Mouse (Mus musculus) embryonic fibroblast, embryonic 13.5 days (primary cell): ENCODE data around the gene Cdhr2.

Experiments
- CTCF ChIP-seq: IDR thresholded peaks from 2 replicates; pipeline ENCODE4 v1.5.1; 2011; ENCODE audit warnings: mild to moderate bottlenecking, control low read depth, low read length, moderate library complexity, borderline replicate concordance; ENCODE audit not compliant: insufficient read depth
- POLR2A ChIP-seq: IDR thresholded peaks from 2 replicates; pipeline ENCODE4 v1.6.1; 2011; ENCODE audit warnings: low read depth, mild to moderate bottlenecking, control low read depth, low read length, moderate library complexity

- TF ChIP-seq POLR2A, result no peak
- no peak for TF ChIP-seq CTCF
These were observed 8.3 kb upstream of the Cdhr2 start for GRCm38 (mm10) chr13:54692711-54693557.
